Mouse (Mus musculus) kidney, adult 18-20 months (tissue): Measurements from ENCODE around the gene Gm4737.
"Not testable (repeated sequence)": the region's sequence is repeated elsewhere in the genome, so short reads cannot be mapped to it uniquely, and the experiment has no call there.

ENCODE experiments used
- DNase-seq: peaks from one replicate; pipeline ENCODE4 v3.0.0; 2021

Gene Gm4737

GRCm38 (mm10) chr16:46154832-46155231 lies at the start of gene Gm4737:
TSS of gene Gm4737 (minus strand) at chr16:46155077.
- not testable (repeated sequence) for DNase-seq

- no peak for DNase-seq
Observed at GRCm38 (mm10) chr16:46195792-46196191, 40.9 kb upstream of the Gm4737 start.

- no peak for DNase-seq
Observed at GRCm38 (mm10) chr16:46183096-46183495, 28.2 kb upstream of the Gm4737 start.

GRCm38 (mm10) chr16:46178121-46178801 lies 23.4 kb upstream of the Gm4737 start:
- no peak for DNase-seq

GRCm38 (mm10) chr16:46173039-46173438 lies 18.2 kb upstream of the Gm4737 start:
- no peak for DNase-seq

DNA sequence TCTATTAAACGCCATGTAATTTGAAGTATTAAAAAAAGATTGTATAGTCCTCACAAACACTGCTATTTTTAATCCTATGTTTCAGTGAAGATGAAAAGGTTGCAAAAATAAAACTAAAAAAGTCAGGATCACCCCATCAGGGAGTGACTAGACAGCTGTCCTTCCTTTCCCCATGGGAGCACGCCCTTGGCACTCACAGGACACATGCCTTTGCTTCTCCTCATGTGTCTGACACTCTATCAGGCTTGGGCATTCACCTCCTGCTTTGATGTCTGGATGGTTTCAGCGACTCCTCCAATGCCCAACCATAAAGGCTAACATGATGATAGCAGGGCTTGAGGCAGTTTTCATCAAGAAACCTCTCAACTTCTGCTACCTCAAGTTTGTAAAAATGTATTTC lies 12.1 kb upstream of the Gm4737 start:
- DNase-seq, result no peak

DNA sequence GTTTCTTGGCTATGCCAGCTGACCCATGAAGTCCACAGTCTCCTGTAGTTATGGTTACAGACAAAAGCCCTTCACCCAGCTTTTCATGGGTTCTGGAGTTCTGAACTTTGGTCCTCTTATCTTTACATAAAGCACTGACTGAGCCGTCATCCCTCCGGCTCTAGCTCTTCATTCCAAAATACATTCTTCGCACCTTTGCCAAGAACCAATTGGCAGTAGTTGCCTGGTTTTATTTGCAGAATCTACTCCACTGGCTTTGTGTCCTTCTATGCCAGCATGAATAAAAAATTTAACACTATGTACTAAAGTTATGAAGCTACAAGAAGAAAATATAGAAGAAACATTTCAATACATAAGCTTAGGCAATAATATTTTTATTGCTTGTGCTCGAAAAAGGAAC lies 10.4 kb upstream of the Gm4737 start:
- DNase-seq, result no peak

DNA sequence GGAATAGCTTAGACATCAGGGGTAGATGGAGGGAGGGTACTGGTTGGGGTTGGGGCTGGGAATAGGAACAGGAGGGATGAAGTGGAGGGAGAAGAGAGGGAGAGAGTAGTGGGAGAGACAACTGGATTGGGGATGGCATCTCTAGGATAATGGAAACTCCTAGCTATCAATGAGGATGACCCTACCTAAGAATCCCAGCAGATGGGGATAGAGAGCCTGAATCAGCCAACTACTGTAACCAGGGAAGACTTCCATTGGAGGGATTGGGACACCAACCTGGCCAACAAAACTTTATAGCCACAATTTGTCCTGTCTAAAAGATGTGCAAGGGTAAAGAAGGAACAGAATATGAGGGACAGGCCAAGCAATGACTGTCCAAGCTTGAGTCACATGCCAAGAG lies 3.7 kb downstream of the Gm4737 start:
- DNase-seq, result no peak

GRCm38 (mm10) chr16:46148661-46149341 lies 6.1 kb downstream of the Gm4737 start:
- DNase-seq, result no peak

- DNase-seq, result no peak
Observed at GRCm38 (mm10) chr16:46146962-46147361, 7.9 kb downstream of the Gm4737 start.

DNA sequence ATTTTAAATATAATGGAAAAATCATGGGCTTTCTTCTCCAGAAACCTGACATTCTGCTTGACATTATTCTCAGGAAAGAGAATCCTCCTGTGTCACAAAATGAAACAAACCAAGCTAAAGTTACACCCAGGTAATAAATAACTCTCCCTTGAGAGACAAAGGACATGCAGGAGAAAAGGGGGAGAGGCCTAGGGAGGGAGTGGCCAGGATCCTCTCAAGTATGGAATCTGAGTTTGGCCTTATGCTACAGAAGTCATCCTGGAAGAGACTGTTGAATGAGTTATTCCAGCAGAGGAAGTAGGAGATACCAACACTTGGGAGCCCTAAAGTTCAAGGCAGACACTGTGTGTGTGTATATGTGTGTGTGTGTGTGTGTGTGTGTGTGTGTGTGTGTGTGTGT lies 32.6 kb downstream of the Gm4737 start:
- no peak for DNase-seq

GRCm38 (mm10) chr16:46121420-46121819 lies 33.5 kb downstream of the Gm4737 start:
- no peak for DNase-seq

GRCm38 (mm10) chr16:46120607-46121006 lies 34.3 kb downstream of the Gm4737 start:
- DNase-seq, result no peak

DNA sequence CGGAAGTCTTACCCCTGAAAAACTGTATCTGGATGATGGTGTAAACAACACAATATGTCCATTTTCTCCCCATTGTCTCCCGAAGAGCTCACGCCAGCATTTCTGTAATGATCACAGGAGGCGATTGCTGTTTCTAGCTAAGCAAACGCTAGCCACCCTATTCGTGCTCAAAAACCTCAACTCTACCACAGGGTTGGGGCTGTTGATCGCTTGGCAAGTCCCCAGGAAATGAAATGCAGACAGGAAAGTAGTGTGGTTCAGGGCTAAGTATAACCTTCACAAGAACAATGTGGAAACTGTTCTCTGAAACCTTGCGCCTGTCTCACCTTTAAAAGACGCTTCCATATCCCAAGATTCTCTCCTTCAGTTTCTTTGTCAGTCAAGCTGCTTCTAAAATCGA lies 34.9 kb downstream of the Gm4737 start, which contains the start of gene Cd96:
TSS of gene Cd96 (minus strand) at position 232 of the 400 bp plus-strand sequence.
- DNase-seq, result no peak

DNA sequence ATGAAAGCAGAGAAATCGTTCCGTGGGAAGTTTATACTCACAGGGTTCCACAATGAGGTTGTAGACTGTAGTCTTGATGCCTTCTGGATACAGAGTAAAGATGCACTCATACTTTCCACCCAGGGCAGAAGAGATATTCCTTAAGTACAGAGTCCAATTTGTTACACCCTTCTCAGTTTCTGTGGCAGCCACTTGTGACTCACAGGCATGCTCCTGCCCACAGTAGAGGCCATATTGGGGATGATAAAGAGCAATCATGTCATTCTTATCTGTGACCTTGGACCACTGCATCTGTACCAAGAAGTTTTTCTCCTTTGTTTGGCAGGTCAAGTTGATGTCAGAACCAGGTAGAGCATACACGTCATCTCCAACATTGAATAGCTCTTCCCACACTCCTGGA lies 37.2 kb downstream of the Gm4737 start:
- DNase-seq, result no peak

- DNase-seq, result no peak
Observed at GRCm38 (mm10) chr16:46114727-46115126, 40.1 kb downstream of the Gm4737 start.

DNA sequence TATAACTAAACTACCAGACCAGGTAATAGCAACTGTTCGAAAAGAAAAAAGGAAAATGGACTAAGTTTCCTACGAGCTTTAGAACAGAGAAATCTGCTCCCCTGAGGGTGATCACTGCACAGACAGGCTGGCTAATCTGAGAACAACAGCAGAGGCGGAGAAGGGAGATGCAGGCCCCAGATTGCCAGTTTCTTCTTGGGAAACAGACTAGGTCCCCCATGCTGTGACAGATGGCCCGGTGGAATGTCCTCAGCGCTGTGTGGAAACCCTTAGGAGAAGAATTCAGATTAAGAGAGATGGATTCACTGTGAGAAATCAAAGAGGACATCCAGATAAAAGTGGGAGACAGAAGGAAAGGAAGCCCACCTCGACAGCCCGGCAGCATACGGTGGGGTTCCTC lies 45.3 kb downstream of the Gm4737 start:
- DNase-seq, result no peak

DNA sequence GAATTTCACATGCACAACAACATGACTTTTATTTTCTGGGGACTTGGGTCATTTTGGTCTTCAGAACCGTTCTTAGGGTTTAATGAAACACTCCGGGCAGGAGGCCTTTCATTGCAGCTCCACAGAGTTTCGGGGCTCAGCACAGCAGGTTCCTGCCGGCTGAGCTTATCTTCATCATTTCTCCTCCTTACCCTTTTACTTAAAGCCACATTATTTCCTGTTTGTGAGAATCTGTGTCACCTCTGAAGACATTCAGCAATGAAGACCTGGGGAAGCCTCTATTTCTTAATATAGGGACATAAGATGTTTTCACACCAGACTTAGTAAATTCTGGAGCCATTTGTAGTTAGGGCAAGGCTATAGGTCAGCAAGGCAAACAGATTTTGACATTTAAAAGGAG lies 47.4 kb downstream of the Gm4737 start:
- no peak for DNase-seq

DNA sequence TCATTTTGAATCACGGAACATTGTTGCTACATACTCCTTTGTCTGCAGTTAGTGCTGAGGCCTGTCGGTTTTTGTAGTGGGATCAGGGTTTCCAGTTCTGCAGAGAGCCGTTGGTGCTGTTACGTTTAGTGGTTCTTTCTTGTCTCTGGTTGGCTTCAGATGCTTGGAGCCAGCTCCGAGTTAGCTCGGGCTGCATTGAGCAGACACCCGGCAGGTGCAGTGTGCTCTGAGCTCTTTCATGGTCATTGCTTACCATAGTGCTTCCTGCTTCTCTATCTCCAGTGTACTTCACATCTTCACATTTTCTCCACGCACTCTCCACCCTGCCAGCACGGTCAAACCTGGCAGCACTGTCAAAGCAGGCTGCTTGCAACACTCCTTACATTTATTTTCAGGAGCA lies 50.4 kb downstream of the Gm4737 start:
- no peak for DNase-seq
